Comparison of ENCODE assay signal across 1 mouse cellular context in the genomic region with DNA sequence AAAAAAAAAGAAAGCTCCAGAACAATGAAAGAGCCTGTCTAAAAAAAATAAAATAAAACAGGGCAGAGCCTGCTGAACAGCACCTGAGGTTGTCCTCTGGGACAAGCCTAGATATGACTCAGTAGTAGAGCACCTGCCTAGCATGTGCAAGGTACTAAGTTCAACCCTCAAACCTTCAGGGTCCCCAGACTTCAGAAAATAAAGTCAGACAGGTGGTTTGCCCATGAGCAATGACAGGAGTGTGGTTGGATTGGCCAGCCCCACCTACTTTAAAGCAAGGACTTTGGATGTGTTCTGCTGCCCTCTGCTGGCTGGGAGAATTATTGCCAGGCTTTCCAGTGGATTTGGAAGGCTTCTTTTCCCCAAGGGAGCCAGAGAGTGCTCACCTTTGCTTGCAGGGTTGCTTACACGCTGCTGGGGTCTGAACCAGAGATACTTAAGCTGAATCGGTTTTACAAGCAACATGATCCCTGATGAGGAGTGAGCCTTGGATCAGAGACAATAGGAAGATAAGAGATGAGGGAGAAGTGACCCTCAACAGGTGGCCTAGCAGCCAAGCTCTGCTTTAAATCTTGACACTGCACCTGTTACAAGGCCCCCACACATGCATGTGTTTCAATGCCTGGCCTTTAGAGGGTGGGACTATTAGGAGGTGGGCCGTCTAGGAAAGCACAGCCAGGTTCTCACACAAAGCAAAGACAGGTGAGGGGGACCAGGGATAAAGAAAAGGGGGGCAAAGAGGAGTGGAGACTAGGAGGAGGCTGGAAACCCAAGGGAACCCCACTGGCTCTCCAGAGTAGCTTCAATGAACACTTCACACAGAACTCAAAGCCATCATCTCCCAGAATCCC.
TF ChIP-seq lines count a peak whose summit lies in the region.

No protein-coding gene starts in this region.

TF ChIP-seq in CH12.LX, 34 proteins besides CTCF, POLR2A, EP300 and RAD21:
- TF ChIP-seq BHLHE40 (IDR thresholded peaks at IDR 0.05; ENCODE audit: low read depth, low read length) (peak; percentile 64), TBP (conservative IDR thresholded peaks at IDR 0.05; ENCODE audit: low read depth, low read length) (no peak), RCOR1 (conservative IDR thresholded peaks at IDR 0.05; ENCODE audit: low read depth, low read length) (no peak), ETS1 (conservative IDR thresholded peaks at IDR 0.05; ENCODE audit: low read depth, low read length) (no peak), USF2 (conservative IDR thresholded peaks at IDR 0.05; ENCODE audit: low read depth, low read length) (no peak), ZC3H11A (IDR thresholded peaks at IDR 0.05; ENCODE audit: low read depth, low read length) (peak; percentile 86), UBTF (IDR thresholded peaks at IDR 0.05; ENCODE audit: low read depth, low read length) (no peak), HCFC1 (IDR thresholded peaks at IDR 0.05; ENCODE audit: low read depth, low read length) (no peak), ELF1 (IDR thresholded peaks at IDR 0.05; ENCODE audit: low read depth, low read length) (no peak), MEF2A (IDR thresholded peaks at IDR 0.05; ENCODE audit: borderline replicate concordance, low read depth, low read length) (no peak), NELFE (IDR thresholded peaks at IDR 0.05; ENCODE audit: low read depth, low read length) (no peak; the same call in 1 of the 2 replicates), KAT2A (IDR thresholded peaks at IDR 0.05; ENCODE audit: insufficient replicate concordance, low read length) (no peak), POLR2AphosphoS2 (IDR thresholded peaks at IDR 0.05; ENCODE audit: low read depth, low read length) (no peak), MAX (IDR thresholded peaks at IDR 0.05; ENCODE audit: low read length) (no peak), NRF1 (IDR thresholded peaks at IDR 0.05; ENCODE audit: low read depth, low read length) (0 out of 2 replicates have a peak, but pooled peaks have one; percentile 28), E2F4 (IDR thresholded peaks at IDR 0.05; ENCODE audit: insufficient replicate concordance, low read depth, low read length) (no peak), TCF12 (IDR thresholded peaks at IDR 0.05; ENCODE audit: low read depth, low read length) (peak; percentile 33; the same call in 1 of the 2 replicates), CHD2 (IDR thresholded peaks at IDR 0.05; ENCODE audit: low read length) (no peak), USF1 (IDR thresholded peaks at IDR 0.05; ENCODE audit: low read depth, low read length) (no peak), MYC (IDR thresholded peaks at IDR 0.05; ENCODE audit: low read depth, low read length) (0 out of 2 replicates have a peak, but pooled peaks have one; percentile 23), IRF4 (IDR thresholded peaks at IDR 0.05; ENCODE audit: low read depth, low read length) (0 out of 2 replicates have a peak, but pooled peaks have one; percentile 39), PAX5 (IDR thresholded peaks at IDR 0.05; ENCODE audit: low read length) (no peak), SIN3A (IDR thresholded peaks at IDR 0.05; ENCODE audit: low read length) (peak; percentile 47; the same call in 1 of the 2 replicates), MAZ (IDR thresholded peaks at IDR 0.05; ENCODE audit: low read depth, low read length) (0 out of 2 replicates have a peak, but pooled peaks have one; percentile 43), JUND (conservative IDR thresholded peaks at IDR 0.05; ENCODE audit: low read depth, low read length) (no peak), ZKSCAN1 (IDR thresholded peaks at IDR 0.05; ENCODE audit: borderline replicate concordance, low read depth, low read length) (no peak), ZNF384 (IDR thresholded peaks at IDR 0.05; ENCODE audit: low read depth, low read length) (peak; percentile 68), CHD1 (IDR thresholded peaks at IDR 0.05; ENCODE audit: low read depth, low read length) (no peak), SMC3 (IDR thresholded peaks at IDR 0.05; ENCODE audit: low read depth, low read length) (peak; percentile 94), ZMIZ1 (IDR thresholded peaks at IDR 0.05; ENCODE audit: low read depth, low read length) (no peak), MXI1 (IDR thresholded peaks at IDR 0.05; ENCODE audit: low read depth, low read length) (0 out of 2 replicates have a peak, but pooled peaks have one; percentile 42), JUN (IDR thresholded peaks at IDR 0.05; ENCODE audit: insufficient read depth, low read depth, low read length) (no peak), MAFK (IDR thresholded peaks at IDR 0.05; ENCODE audit: insufficient replicate concordance, low read length) (no peak), GABPA (IDR thresholded peaks at IDR 0.05; ENCODE audit: insufficient replicate concordance, low read depth, low read length) (no peak)
